ENCODE assay signal across 18 mouse cellular contexts in genomic region chr11:55127937-55128336, GRCm38 (mm10). TPM values are rescaled to one million over a fixed set of nuclear protein-coding genes. Genes with fewer than 3 reads are reported as not detected.
DNase-seq lines count a peak whose midpoint lies in the region; ATAC-seq lines count a peak whose summit lies in the region.
"Had no signal": no experiment of that assay in that cellular context is flagged by ENCODE, and none has a peak within 500 bp of the region (broad histone marks: within the 10 kb centered on the region; RNA-seq: fewer than 3 reads in every experiment).

No protein-coding gene starts in this region.

- no peaks in the 10 kb centered on the region for H3K36me3 ChIP-seq in midbrain, embryonic 15.5 days (replicated peaks)
- H3K36me3 ChIP-seq in midbrain, embryonic 13.5 days = no peaks in the 10 kb centered on the region
- H3K36me3 ChIP-seq: hindbrain, embryonic 13.5 days; liver, embryonic 13.5 days; neural tube, embryonic 15.5 days had no signal

- WGBS in midbrain, embryonic 15.5 days = 56% methylated on average over 6 of the region's 6 CpGs
- WGBS in midbrain, embryonic 13.5 days = 60% methylated on average over 6 of the region's 6 CpGs

- DNase-seq in frontal cortex, postnatal 14 days (ENCODE audit: low spot score in 2 of 2) = no peak
- DNase-seq in right cerebral cortex, adult 2 months (ENCODE audit: low spot score in 2 of 2) = peak; percentile 27 to 48
- no peak for DNase-seq in right cerebral cortex, postnatal 25 days
- DNase-seq in brain, adult 2 months (ENCODE audit: low read depth, low spot score) = peak; percentile 77
- DNase-seq: cerebellum, postnatal 25 days; kidney, postnatal 14 days; liver, embryonic 13.5 days; thymus, postnatal 36 days had no signal

- H3K27me3 ChIP-seq in midbrain, embryonic 15.5 days (replicated peaks) = no peaks in the 10 kb centered on the region
- H3K27me3 ChIP-seq in midbrain, embryonic 13.5 days = no peaks in the 10 kb centered on the region
- H3K27me3 ChIP-seq: hindbrain, embryonic 13.5 days; liver, embryonic 13.5 days; neural tube, embryonic 15.5 days had no signal

- no peak overlapping the region for H3K27ac ChIP-seq in midbrain, embryonic 15.5 days
- no peak overlapping the region for H3K27ac ChIP-seq in midbrain, embryonic 13.5 days
- H3K27ac ChIP-seq: hindbrain, embryonic 13.5 days; liver, embryonic 13.5 days; neural tube, embryonic 15.5 days had no signal

- no peaks in the 10 kb centered on the region for H3K4me1 ChIP-seq in midbrain, embryonic 15.5 days
- H3K4me1 ChIP-seq in midbrain, embryonic 13.5 days (replicated peaks) = no peaks in the 10 kb centered on the region
- H3K4me1 ChIP-seq: hindbrain, embryonic 13.5 days; neural tube, embryonic 15.5 days had no signal

- ATAC-seq in frontal cortex, adult (ENCODE audit: low TSS enrichment) = peak; percentile 85
- ATAC-seq in midbrain, embryonic 15.5 days (replicated peaks) = no peak
- ATAC-seq in midbrain, embryonic 13.5 days = no peak
- ATAC-seq: intestine, embryonic 16.5 days; lung, postnatal 0 days had no signal

- no peak overlapping the region for H3K9ac ChIP-seq in midbrain, embryonic 15.5 days
- H3K9ac ChIP-seq in midbrain, embryonic 13.5 days (replicated peaks) = no peak overlapping the region
- H3K9ac ChIP-seq: hindbrain, embryonic 13.5 days; liver, embryonic 13.5 days; neural tube, embryonic 15.5 days had no signal

- no peak overlapping the region for H3K4me2 ChIP-seq in midbrain, embryonic 15.5 days
- H3K4me2 ChIP-seq in midbrain, embryonic 13.5 days (replicated peaks) = no peak overlapping the region
- H3K4me2 ChIP-seq: hindbrain, embryonic 13.5 days; liver, embryonic 13.5 days; neural tube, embryonic 15.5 days had no signal

- no peaks in the 10 kb centered on the region for H3K9me3 ChIP-seq in midbrain, embryonic 15.5 days
- no peaks in the 10 kb centered on the region for H3K9me3 ChIP-seq in midbrain, embryonic 13.5 days
- H3K9me3 ChIP-seq: hindbrain, embryonic 13.5 days; neural tube, embryonic 15.5 days had no signal

- no peak overlapping the region for H3K4me3 ChIP-seq in midbrain, embryonic 15.5 days
- no peak overlapping the region for H3K4me3 ChIP-seq in midbrain, embryonic 13.5 days (replicated peaks)
- H3K4me3 ChIP-seq: hindbrain, embryonic 13.5 days; liver, embryonic 13.5 days; neural tube, embryonic 15.5 days had no signal

RNA-seq across cellular contexts. Expression of gene Slc36a3, which starts 23.6 kb away (rescaled TPM):
- polyA plus RNA-seq in midbrain, embryonic 15.5 days (2015; fragmentation: Nextera tagmentation; extraction: Ambion mirVana) = not detected in 2 replicates
- polyA plus RNA-seq in midbrain, embryonic 13.5 days (2015; fragmentation: Nextera tagmentation; extraction: Ambion mirVana) = not detected in 2 replicates
- polyA plus RNA-seq: heart, postnatal 0 days; hindbrain, embryonic 13.5 days; intestine, embryonic 16.5 days; limb, embryonic 11.5 days; liver, embryonic 13.5 days; lung, postnatal 0 days; neural tube, embryonic 15.5 days had no signal

RNA-seq across cellular contexts. Expression of gene Gm2a, which starts 30.0 kb away (rescaled TPM):
- polyA plus RNA-seq in midbrain, embryonic 15.5 days (2015; fragmentation: Nextera tagmentation; extraction: Ambion mirVana) = 23.2 and 23.3 TPM in 2 replicates
- 13.2 and 14.5 TPM in 2 replicates for polyA plus RNA-seq in midbrain, embryonic 13.5 days (2015; fragmentation: Nextera tagmentation; extraction: Ambion mirVana)

RNA-seq across cellular contexts. Expression of gene Ccdc69, which starts 50.0 kb away (rescaled TPM):
- polyA plus RNA-seq in midbrain, embryonic 15.5 days (2015; fragmentation: Nextera tagmentation; extraction: Ambion mirVana) = 0.34 and 0.36 TPM in 2 replicates
- polyA plus RNA-seq in midbrain, embryonic 13.5 days (2015; fragmentation: Nextera tagmentation; extraction: Ambion mirVana) = 0.19 TPM in 1 of 2 replicates, not detected in the other

RNA-seq across cellular contexts. Expression of gene Slc36a2, which starts 56.9 kb away (rescaled TPM):
- polyA plus RNA-seq in midbrain, embryonic 15.5 days (2015; fragmentation: Nextera tagmentation; extraction: Ambion mirVana) = 0.24 and 0.28 TPM in 2 replicates
- polyA plus RNA-seq in midbrain, embryonic 13.5 days (2015; fragmentation: Nextera tagmentation; extraction: Ambion mirVana) = 0.17 and 0.27 TPM in 2 replicates
- polyA plus RNA-seq: C2C12 had no signal

Comparison
In these comparisons a context has a peak if more than half of its experiments do, and no peak if none do; other contexts are left out.
1. DNase-seq: peak in right cerebral cortex, adult 2 months (2 of 2) and brain, adult 2 months (single experiment); none in frontal cortex, postnatal 14 days (0 of 2) and right cerebral cortex, postnatal 25 days (single experiment).